Mouse (Mus musculus) telencephalon, adult 2 months (tissue): ENCODE measurements at regions not wholly inside any gene's neighbourhood (a gene's known extent, or its start where the extent isn't known, plus 50 kb on each side); places are given as distances from the start of the nearest gene placed in this dataset.

Source experiments
- DNase-seq: peaks from one replicate; pipeline ENCODE4 v3.0.0-alpha.2; 2011; ENCODE audit warnings: low read depth, low spot score

- no peak for DNase-seq
Observed at GRCm38 (mm10) chr13:31400401-31400800, 155.5 kb upstream of the Foxq1 start.

- DNase-seq, result no peak
Observed at GRCm38 (mm10) chr13:31405312-31405711, 150.6 kb upstream of the Foxq1 start.

GRCm38 (mm10) chr13:31408439-31409122 lies 147.4 kb upstream of the Foxq1 start:
- no peak for DNase-seq

GRCm38 (mm10) chr13:31409123-31409513 lies 146.8 kb upstream of the Foxq1 start:
- DNase-seq, result no peak

GRCm38 (mm10) chr13:31421556-31421955 lies 134.4 kb upstream of the Foxq1 start:
- DNase-seq, result no peak

- DNase-seq, result no peak
Observed at GRCm38 (mm10) chr13:31423599-31423998, 132.3 kb upstream of the Foxq1 start.

GRCm38 (mm10) chr13:31425825-31426500 lies 130.0 kb upstream of the Foxq1 start:
- no peak for DNase-seq

GRCm38 (mm10) chr13:31436434-31436833 lies 119.5 kb upstream of the Foxq1 start:
- no peak for DNase-seq

GRCm38 (mm10) chr13:31439761-31440627 lies 115.9 kb upstream of the Foxq1 start:
- no peak for DNase-seq

GRCm38 (mm10) chr13:31458883-31459282 lies 97.1 kb upstream of the Foxq1 start:
- DNase-seq, result peak; percentile 16

- DNase-seq, result no peak
Observed at GRCm38 (mm10) chr13:31465141-31465540, 90.8 kb upstream of the Foxq1 start.

- DNase-seq, result no peak
Observed at GRCm38 (mm10) chr13:31465711-31466110, 90.2 kb upstream of the Foxq1 start.

- DNase-seq, result no peak
Observed at GRCm38 (mm10) chr13:31468131-31468530, 87.8 kb upstream of the Foxq1 start.

- DNase-seq, result no peak
Observed at GRCm38 (mm10) chr13:31468983-31469382, 87.0 kb upstream of the Foxq1 start.

GRCm38 (mm10) chr13:31472366-31472765 lies 83.6 kb upstream of the Foxq1 start:
- DNase-seq, result peak; percentile 60

GRCm38 (mm10) chr13:31472804-31473203 lies 83.1 kb upstream of the Foxq1 start:
- no peak for DNase-seq

- DNase-seq, result no peak
Observed at GRCm38 (mm10) chr13:31473275-31473674, 82.7 kb upstream of the Foxq1 start.

GRCm38 (mm10) chr13:31475845-31476244 lies 80.1 kb upstream of the Foxq1 start:
- peak; percentile 22 for DNase-seq

- DNase-seq, result no peak
Observed at GRCm38 (mm10) chr13:31477171-31477867, 78.6 kb upstream of the Foxq1 start.

- DNase-seq, result no peak
Observed at GRCm38 (mm10) chr13:31481105-31481844, 74.7 kb upstream of the Foxq1 start.

GRCm38 (mm10) chr13:31486373-31486772 lies 69.6 kb upstream of the Foxq1 start:
- DNase-seq, result no peak
